Mouse (Mus musculus) kidney, embryonic 15.5 days (tissue): Measurements from ENCODE around the gene Zfp948. TPM values are rescaled to one million over a fixed set of nuclear protein-coding genes. Genes with fewer than 3 reads are reported as not detected.

Experiments
- ATAC-seq: fragments of 200-750 bp; cut with Nextera tagmentation; replicated peaks from 2 replicates; pipeline ENCODE4 v1.8.0; 2017; ENCODE audit warnings: moderate TSS enrichment; ENCODE audit not compliant: low FRiP score
- H3K27ac ChIP-seq: fragments of 300-500 bp; sonication (generic); 2 replicates; pipeline ENCODE4 v1.5.1; 2015; ENCODE audit warnings: mild to moderate bottlenecking, inconsistent platforms
- H3K27me3 ChIP-seq: fragments of 300-500 bp; sonication (generic); 2 replicates; pipeline ENCODE4 v1.6.1; 2015; ENCODE audit warnings: inconsistent platforms
- H3K36me3 ChIP-seq: fragments of 300-500 bp; sonication (generic); 2 replicates; pipeline ENCODE4 v1.6.1; 2015; ENCODE audit warnings: inconsistent platforms
- H3K4me1 ChIP-seq: fragments of 300-500 bp; sonication (generic); 2 replicates; pipeline ENCODE4 v1.6.1; 2015; ENCODE audit warnings: inconsistent platforms
- H3K4me2 ChIP-seq: fragments of 300-500 bp; sonication (generic); 2 replicates; pipeline ENCODE4 v1.6.1; 2015; ENCODE audit warnings: moderate library complexity, mild to moderate bottlenecking, inconsistent platforms
- H3K4me3 ChIP-seq: fragments of 300-500 bp; sonication (generic); replicated peaks from 2 replicates; pipeline ENCODE4 v1.5.1; 2015; ENCODE audit warnings: mild to moderate bottlenecking, inconsistent platforms
- H3K9ac ChIP-seq: fragments of 300-500 bp; sonication (generic); 2 replicates; pipeline ENCODE4 v1.6.1; 2015; ENCODE audit warnings: mild to moderate bottlenecking, inconsistent platforms
- H3K9me3 ChIP-seq: fragments of 300-500 bp; sonication (generic); replicated peaks from 2 replicates; pipeline ENCODE4 v1.6.1; 2016; ENCODE audit warnings: inconsistent platforms
- WGBS: fragments of 180-500 bp; shearing (Covaris S2); methylation state at CpG from one replicate; pipeline ENCODE4 v1.1.7; 2015; ENCODE audit warnings: mixed read lengths; 5-methylcytosine and 5-hydroxymethylcytosine counted together
- polyA plus RNA-seq: library from polyadenylated mRNA; unstranded; fragments of >200 nt; fragmentation: Nextera tagmentation; extraction: Ambion mirVana; gene quantifications from 2 replicates; pipeline ENCODE4 v1.2.1, GENCODE M21; 2015

The Zfp948 gene
- polyA plus RNA-seq: 18.7 and 19.2 TPM in 2 replicates

GRCm38 (mm10) chr17:21566728-21567349 lies at the start of gene Zfp948:
Zfp948 (plus strand) TSS chr17:21567008.
- peak within 1 kb of the TSS; percentile 96 for H3K27ac ChIP-seq
- under 1% methylated on average over 29 of the region's 29 CpGs for WGBS
- H3K4me2 ChIP-seq: peak within 1 kb of the TSS; percentile 76
- peaks cover 17% of the 10 kb centered on the region for H3K4me1 ChIP-seq
- H3K9ac ChIP-seq: peak within 1 kb of the TSS; percentile 69
- ATAC-seq: peak; percentile 96
- H3K27me3 ChIP-seq: no peaks in the 10 kb centered on the region
- H3K9me3 ChIP-seq: no peaks in the 10 kb centered on the region
- peaks cover 4% of the 10 kb centered on the region; the same call in 1 of the 2 replicates for H3K36me3 ChIP-seq
- peak within 1 kb of the TSS; percentile 76 for H3K4me3 ChIP-seq

- WGBS: 36% methylated on average over 4 of the region's 4 CpGs
- Histone ChIP-seq H3K9ac (peak overlapping the region; percentile 61; the same call in 1 of the 2 replicates), H3K27ac (peak overlapping the region; percentile 96), H3K36me3 (peaks cover 2% of the 10 kb centered on the region; the same call in 1 of the 2 replicates), H3K4me2 (peak overlapping the region; percentile 82), H3K9me3 (no peaks in the 10 kb centered on the region), H3K4me1 (peaks cover 5% of the 10 kb centered on the region; the same call in 1 of the 2 replicates), H3K4me3 (peak overlapping the region; percentile 62), H3K27me3 (no peaks in the 10 kb centered on the region)
- no peak for ATAC-seq
Measured at GRCm38 (mm10) chr17:21517130-21517671, 49.6 kb upstream of the Zfp948 start.

GRCm38 (mm10) chr17:21526270-21526669 lies 40.5 kb upstream of the Zfp948 start:
- H3K4me3 ChIP-seq: no peak overlapping the region
- H3K9ac ChIP-seq: no peak overlapping the region
- no peak for ATAC-seq
- no peaks in the 10 kb centered on the region for H3K36me3 ChIP-seq
- H3K9me3 ChIP-seq: no peaks in the 10 kb centered on the region
- H3K27me3 ChIP-seq: no peaks in the 10 kb centered on the region
- no peak overlapping the region for H3K4me2 ChIP-seq
- no peak overlapping the region for H3K27ac ChIP-seq
- peaks cover 3% of the 10 kb centered on the region for H3K4me1 ChIP-seq

- Histone ChIP-seq H3K36me3 (no peaks in the 10 kb centered on the region), H3K27ac (no peak overlapping the region), H3K9me3 (no peaks in the 10 kb centered on the region), H3K4me3 (no peak overlapping the region), H3K4me1 (peaks cover 30% of the 10 kb centered on the region), H3K4me2 (no peak overlapping the region), H3K9ac (no peak overlapping the region), H3K27me3 (no peaks in the 10 kb centered on the region)
- no peak for ATAC-seq
- WGBS: 77% methylated on average over 5 of the region's 5 CpGs
Measured at GRCm38 (mm10) chr17:21530645-21531330, 36.0 kb upstream of the Zfp948 start.

- peak; percentile 3 for ATAC-seq
- H3K4me1 ChIP-seq: peaks cover 30% of the 10 kb centered on the region
- H3K4me3 ChIP-seq: peak overlapping the region; percentile 79
- no peaks in the 10 kb centered on the region for H3K27me3 ChIP-seq
- H3K9me3 ChIP-seq: no peaks in the 10 kb centered on the region
- H3K27ac ChIP-seq: peak overlapping the region; percentile 97
- peak overlapping the region; percentile 74 for H3K4me2 ChIP-seq
- H3K9ac ChIP-seq: peak overlapping the region; percentile 91; the same call in 1 of the 2 replicates
- 63% methylated on average over 5 of the region's 5 CpGs for WGBS
- no peaks in the 10 kb centered on the region for H3K36me3 ChIP-seq
Measured at GRCm38 (mm10) chr17:21531621-21532020, 35.2 kb upstream of the Zfp948 start.

- Histone ChIP-seq H3K27ac (peak overlapping the region; percentile 97), H3K4me3 (peak overlapping the region; percentile 79), H3K4me1 (peaks cover 30% of the 10 kb centered on the region), H3K9ac (peak overlapping the region; percentile 91), H3K27me3 (no peaks in the 10 kb centered on the region), H3K36me3 (no peaks in the 10 kb centered on the region), H3K4me2 (peak overlapping the region; percentile 74), H3K9me3 (no peaks in the 10 kb centered on the region)
- peak; percentile 89 for ATAC-seq
- WGBS: under 1% methylated on average over 54 of the region's 54 CpGs
Measured at GRCm38 (mm10) chr17:21532101-21532951, 34.5 kb upstream of the Zfp948 start.

GRCm38 (mm10) chr17:21533961-21534360 lies 32.8 kb upstream of the Zfp948 start:
- Histone ChIP-seq H3K36me3 (no peaks in the 10 kb centered on the region), H3K4me3 (no peak overlapping the region), H3K4me1 (peaks cover 30% of the 10 kb centered on the region), H3K27me3 (no peaks in the 10 kb centered on the region), H3K9me3 (no peaks in the 10 kb centered on the region), H3K9ac (no peak overlapping the region), H3K27ac (peak overlapping the region; percentile 74; the same call in 1 of the 2 replicates), H3K4me2 (peak overlapping the region; percentile 5; the same call in 1 of the 2 replicates)
- no peak for ATAC-seq
- WGBS: 87% methylated on average over 1 of the region's 1 CpGs

GRCm38 (mm10) chr17:21534460-21535095 lies 32.2 kb upstream of the Zfp948 start:
- Histone ChIP-seq H3K9me3 (no peaks in the 10 kb centered on the region), H3K4me1 (peaks cover 30% of the 10 kb centered on the region), H3K4me2 (peak overlapping the region; percentile 79), H3K9ac (no peak overlapping the region), H3K4me3 (no peak overlapping the region), H3K36me3 (no peaks in the 10 kb centered on the region), H3K27me3 (no peaks in the 10 kb centered on the region), H3K27ac (peak overlapping the region; percentile 74)
- ATAC-seq: 0 out of 2 replicates have a peak, but pooled peaks have one; percentile 17
- 15% methylated on average over 4 of the region's 4 CpGs for WGBS

GRCm38 (mm10) chr17:21535096-21536001 lies 31.5 kb upstream of the Zfp948 start, which contains the start of gene Zfp52:
Zfp52 (plus strand) TSS chr17:21535539.
- Histone ChIP-seq H3K4me1 (peaks cover 30% of the 10 kb centered on the region), H3K9me3 (no peaks in the 10 kb centered on the region), H3K36me3 (no peaks in the 10 kb centered on the region), H3K4me3 (peak within 1 kb of the TSS; percentile 53), H3K4me2 (peak within 1 kb of the TSS; percentile 79), H3K27ac (peak within 1 kb of the TSS; percentile 74), H3K9ac (peak within 1 kb of the TSS; percentile 31), H3K27me3 (no peaks in the 10 kb centered on the region)
- ATAC-seq: peak; percentile 83
- WGBS: 4% methylated on average over 21 of the region's 21 CpGs

- H3K4me1 ChIP-seq: peaks cover 28% of the 10 kb centered on the region
- no peak overlapping the region for H3K27ac ChIP-seq
- no peak for ATAC-seq
- no peaks in the 10 kb centered on the region for H3K27me3 ChIP-seq
- no peaks in the 10 kb centered on the region for H3K36me3 ChIP-seq
- peak overlapping the region; percentile 53 for H3K4me3 ChIP-seq
- peak overlapping the region; percentile 31; the same call in 1 of the 2 replicates for H3K9ac ChIP-seq
- 38% methylated on average over 7 of the region's 7 CpGs for WGBS
- H3K9me3 ChIP-seq: no peaks in the 10 kb centered on the region
- H3K4me2 ChIP-seq: peak overlapping the region; percentile 79
Measured at GRCm38 (mm10) chr17:21536096-21536495, 30.7 kb upstream of the Zfp948 start.
